Mouse (Mus musculus) left cerebral cortex, adult 8-10 months (tissue): ENCODE results near the gene Chpf. TPM values are rescaled to one million over a fixed set of nuclear protein-coding genes. Genes with fewer than 3 reads are reported as not detected.

ENCODE experiments used
- DNase-seq, 2 experiments: peaks; one replicate each; pipeline ENCODE4 v3.0.0; 2022; ENCODE audit warnings: low spot score in 2 of 2
- total RNA-seq, 4 experiments: library from RNA; stranded (reverse); gene quantifications; 2 replicates each; pipeline ENCODE4 v1.2.4; 2022

The Chpf gene
- total RNA-seq, 4 experiments from 2014 or later, result 76.6 to 84.3 (median 80.0) TPM

DNA sequence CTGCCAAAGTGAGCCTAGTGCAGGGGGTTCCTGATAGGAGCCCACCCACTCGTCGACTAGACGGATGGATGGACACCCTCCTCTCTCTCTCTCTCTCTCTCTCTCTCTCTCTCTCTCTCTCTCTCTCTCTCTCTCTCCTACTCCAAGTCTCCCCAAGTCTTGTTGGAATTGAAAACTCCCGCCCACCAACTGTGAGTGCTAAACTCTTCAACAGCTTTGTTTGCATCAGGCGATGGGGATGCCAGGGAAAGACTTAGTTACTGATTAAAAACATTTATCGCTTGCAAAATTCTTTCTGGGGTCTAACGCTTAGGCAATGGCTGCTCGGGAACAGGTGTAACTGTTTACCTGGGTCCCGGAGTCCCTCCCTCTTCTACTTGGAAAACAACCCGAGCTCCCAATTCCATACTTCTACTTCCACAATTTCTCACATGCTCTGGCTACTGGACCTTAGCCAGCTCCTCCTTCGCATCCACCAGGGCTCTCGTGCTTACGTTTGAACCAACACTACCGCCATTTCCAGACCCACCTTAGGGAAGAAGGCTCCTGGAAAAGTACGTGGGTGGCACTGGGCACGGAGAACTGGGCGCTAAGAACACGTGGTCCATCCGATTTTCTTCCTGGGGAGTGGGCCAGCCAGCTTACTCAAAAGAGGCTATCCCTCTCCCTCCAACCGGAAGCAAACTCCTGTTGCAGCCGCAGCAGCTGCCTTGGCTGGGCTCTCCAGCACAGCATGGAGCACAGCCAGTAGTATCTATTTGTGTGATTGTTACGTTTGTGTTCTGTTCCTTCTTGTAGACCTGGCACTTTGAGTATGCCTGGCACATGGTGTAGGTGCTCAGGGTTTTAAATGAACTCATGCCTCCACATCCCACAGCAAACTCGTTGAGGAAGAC, 20.1 kb downstream of the Chpf start:
- peak in 1 of 2 experiments; percentile 71 for DNase-seq

DNA sequence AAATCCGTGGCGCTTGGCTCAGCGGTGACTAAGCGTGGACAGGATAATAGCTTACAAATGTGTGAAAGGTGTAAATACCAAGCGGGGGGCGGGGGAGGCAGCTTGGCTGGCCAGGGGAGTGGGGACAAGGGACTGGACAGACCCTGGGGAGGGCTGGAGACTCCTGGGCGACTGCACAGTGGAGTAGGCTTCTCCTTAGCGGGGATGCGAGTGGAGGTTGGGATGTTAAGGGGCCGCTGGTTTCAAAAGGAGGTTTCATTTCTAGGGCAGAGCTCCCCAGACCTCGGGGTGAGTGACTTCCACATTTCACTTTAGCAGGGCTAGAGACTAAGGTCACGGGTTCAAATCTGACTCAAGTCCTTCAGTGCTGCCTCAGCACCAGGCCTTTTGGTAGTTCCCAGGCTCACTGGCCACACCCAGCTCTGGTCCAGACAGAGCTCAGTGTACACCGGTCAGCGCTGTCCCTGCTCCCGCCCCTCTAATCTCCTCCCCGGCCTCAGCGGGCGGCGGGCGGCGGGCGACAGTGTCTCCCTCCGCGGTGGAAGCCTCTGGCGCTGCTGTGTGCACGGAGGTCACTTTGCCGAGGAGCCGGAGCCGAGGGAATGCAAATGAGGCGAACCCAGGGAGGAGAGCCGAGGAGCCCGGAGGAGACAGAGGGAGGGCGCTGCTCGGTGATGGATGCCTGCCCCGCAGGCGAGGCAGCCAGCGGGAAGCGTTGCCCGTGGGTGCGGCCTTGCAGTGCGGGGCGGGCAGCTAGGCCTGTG, 20.9 kb downstream of the Chpf start:
- DNase-seq, result no peak

DNA sequence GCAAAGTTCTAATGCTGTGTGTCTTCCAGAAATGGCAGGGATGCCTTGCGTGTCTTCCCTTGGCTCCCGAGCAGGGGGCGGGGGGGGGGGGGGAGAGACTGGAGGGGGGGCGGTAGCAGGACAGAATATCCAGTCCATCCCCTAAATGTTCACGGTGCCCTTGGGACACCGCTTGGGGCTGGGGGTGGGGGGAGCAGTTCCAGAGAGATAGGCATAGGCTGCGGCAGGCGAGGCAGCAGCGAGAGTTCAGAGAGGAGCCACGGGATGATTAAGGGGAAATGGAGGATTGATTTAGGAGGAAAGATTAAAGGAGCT, 21.4 kb downstream of the Chpf start:
- DNase-seq, result no peak

GRCm38 (mm10) chr1:75456746-75457564, 22.2 kb downstream of the Chpf start:
- DNase-seq, result no peak

DNA sequence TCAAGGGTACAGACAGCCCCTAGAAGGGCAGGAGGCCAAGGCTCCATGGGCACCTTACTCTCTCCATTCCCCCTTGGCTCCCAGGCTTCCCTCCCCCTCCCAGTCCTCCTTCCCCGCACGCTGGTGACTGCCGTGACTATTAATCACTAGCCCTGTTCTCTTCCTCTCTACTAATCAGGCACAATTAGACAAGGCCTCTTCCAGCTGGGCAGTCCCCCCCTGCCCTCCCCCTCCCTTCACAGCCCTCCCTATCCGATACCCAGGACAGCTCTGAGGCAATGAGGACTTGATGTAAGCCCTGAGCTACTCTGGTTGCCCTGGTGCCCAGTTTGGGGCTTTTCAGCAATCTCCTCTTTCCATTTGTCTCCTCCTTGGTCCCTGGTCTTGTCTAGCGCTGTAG, 23.2 kb downstream of the Chpf start:
- DNase-seq, result no peak

DNA sequence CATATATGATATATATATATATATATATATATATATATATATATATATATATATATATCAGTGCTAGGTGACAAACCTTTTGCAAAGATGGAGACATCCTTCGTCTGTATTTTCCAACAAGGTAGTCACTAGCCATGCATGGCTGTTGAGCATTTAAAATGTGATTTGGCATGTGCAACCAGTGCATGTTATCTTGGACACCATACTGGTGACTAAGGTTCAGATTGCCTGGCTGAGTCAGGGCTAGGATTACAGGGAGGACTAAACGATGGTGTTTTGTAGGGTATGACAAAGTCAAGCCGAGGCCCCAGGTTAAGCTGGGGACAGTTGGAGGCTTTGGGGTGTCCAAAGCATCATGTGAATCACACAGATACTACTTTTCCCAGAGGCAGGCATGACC, 23.7 kb downstream of the Chpf start:
- no peak for DNase-seq

GRCm38 (mm10) chr1:75451900-75452299, 27.2 kb downstream of the Chpf start:
- no peak for DNase-seq

DNA sequence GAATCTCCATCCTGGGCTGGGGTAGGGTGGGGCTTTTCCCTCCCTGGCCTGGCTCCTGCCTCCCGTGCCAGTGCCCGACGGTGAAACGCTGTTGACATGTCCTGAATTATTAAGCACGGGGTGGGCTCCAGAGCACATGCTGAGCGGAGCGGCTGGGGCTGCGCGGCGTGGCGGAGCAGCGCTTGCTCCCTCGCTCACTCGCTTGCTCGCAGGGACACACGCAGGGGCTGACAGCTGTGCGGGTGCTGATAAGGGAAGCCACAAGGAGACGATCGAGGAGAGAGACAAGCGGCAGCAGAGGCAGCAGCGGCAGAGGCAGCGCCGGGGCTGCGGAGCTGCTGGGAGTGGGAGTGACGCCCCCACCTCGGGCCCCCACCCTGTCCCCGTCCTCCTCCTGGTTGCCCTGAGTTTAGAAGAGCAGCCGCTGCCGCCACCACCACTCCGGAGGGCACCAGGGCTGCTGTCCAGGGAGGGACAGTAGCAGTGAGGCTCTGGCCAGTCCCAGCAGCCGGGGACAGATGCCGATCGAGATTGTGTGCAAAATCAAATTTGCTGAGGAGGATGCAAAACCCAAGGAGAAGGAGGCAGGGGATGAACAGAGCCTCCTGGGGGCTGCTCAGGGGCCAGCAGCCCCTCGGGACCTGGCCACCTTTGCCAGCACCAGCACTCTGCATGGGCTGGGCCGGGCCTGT, 28.6 kb downstream of the Chpf start, which contains the start of gene Asic4:
Gene Asic4 (plus strand): TSS at position 123 of the 692 bp plus-strand sequence.
- DNase-seq, result no peak

GRCm38 (mm10) chr1:75449377-75450135, 29.6 kb downstream of the Chpf start:
- DNase-seq, result no peak

DNA sequence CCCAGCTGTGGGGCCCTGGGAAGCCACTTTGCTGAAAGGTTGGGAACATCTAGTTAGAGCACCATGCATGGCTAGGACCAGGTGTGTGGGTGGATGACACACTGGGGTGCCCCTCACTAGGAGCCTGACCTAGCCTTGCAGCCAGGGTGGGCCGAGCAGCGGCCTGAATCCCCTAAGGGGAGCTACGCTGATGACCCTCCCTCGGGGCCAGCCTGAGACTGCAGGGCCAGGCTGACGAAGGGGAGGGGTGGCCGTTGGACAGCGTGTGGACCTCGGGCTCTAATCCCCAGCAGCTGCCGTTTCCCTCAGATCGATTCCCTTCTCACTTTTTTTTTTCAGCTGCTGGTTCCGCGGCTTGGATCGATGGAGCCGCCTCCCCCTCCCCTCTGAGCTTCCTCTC, 30.2 kb downstream of the Chpf start:
- no peak for DNase-seq

- DNase-seq, result no peak
These were observed 31.1 kb downstream of the Chpf start for GRCm38 (mm10) chr1:75448052-75448431.

- DNase-seq, result no peak
These were observed 31.6 kb downstream of the Chpf start for GRCm38 (mm10) chr1:75447265-75448051.

DNA sequence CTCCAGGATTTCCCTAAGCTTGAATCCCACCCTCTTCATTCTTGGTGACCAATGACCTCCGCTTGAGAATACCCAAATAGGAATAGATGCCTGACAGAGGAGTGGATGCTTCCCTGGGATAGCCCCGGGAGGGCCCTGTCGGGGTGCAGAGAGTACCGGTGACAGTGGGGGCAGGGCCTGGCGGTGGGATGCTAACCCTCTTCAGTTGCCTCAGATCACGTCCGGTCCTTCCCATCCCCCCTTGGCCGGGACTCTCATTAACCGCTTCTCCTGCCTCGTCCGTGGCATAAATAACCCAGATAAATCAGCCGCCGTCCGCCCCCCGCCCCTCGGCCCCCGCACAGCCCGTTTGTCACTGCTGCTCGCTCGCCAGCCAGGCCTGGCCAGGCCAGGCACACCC, 32.5 kb downstream of the Chpf start:
- no peak for DNase-seq

DNA sequence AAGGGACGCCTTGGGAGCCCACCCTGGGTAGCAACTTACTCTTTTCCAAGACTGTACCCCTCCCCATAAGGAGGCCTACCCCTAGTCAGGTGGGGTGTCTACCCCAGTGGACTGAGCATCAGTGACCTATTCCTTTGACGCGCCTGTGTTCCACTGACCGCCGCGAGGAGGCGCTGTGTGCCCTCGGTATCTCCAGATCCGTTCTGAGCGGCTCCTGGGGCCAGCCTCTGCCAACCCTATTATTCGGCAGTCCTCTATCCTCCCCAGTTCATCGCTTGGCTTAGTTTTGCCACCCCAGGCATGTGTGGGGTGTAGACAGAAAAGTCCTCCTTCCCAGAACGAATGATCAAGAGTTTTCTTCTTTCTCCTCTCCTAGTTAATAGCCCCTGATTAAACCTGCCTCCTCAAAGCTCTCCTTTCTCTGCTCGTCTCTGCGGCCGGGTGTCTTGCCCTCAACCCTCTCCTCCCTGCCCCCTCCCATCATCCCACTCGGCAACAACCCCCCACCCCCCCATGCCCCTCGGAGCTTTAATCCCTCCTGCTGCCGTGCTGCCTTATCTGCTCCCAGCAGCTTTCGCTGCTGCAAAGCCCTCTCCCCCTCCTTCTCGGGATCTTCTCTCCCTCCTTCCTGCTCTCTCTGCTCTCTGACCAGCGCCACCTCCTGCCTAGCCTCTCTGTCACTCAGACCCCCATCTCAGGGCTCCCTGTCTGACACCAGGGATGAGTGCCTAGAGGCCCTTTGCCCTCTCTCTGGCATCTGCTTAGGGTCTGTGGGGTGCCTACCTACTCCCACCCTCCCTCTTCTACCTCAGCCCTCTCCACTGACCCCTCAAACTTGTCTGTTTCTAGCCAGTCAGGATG, 33.1 kb downstream of the Chpf start:
- DNase-seq, result peak in 1 of 2 experiments; percentile 63

GRCm38 (mm10) chr1:75445141-75445701, 33.9 kb downstream of the Chpf start:
- DNase-seq, result no peak

DNA sequence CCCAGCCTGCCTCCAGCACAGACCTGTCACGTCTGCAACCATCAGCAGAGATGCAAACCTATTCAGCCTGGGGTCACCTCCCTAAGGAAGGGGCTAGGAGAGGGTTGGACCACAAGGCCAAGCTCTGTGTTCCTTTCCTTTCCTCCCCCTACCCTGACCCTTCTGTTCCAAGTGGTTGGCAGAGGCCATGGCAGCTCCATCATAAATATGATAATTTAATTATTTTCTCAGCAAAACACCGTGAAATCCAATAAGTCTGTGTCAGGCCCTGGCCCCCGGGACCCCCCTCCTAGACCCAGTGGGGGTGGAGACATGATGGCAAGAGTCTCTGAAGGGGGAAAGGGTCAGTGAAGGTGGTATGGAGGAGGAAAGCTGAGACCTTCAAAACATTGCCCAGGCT, 34.9 kb downstream of the Chpf start:
- no peak for DNase-seq

DNA sequence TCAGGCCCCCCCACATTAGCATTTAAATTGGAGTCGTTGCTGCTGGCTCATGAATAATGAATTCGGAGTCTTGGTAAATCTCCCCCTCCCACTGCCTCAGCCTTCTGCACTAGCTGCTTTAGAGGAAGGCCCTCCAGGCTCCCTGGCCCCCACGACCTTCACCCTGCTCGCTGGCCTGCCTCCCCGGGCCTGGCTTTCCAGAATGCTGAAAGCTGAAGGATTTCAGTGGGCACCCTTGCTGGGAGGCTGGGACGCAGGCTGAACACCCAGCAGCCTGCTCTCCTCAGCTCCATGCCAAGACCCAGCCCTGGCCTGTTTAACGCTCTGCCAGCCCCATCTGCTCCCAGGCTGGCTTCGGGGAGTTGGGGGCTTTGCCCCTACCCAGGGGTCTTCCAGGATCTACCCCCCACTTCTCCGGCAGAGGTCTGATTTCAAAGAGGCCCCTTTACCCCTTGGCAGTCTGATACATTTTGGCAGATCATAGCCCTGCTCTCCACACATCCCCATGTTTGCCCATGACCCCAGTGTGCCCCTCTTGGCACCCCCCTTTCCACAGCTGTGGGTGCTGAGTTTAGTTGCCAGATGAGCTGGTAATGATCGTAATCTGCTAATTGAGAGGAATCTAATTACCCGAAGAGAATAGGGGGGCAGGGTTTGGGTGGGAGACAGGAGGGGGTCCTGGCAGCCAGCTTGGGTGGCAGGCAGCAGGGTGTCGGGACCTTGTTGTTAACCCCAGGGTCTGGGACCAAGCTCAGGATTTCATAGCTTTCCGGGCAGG, 35.7 kb downstream of the Chpf start:
- no peak for DNase-seq

DNA sequence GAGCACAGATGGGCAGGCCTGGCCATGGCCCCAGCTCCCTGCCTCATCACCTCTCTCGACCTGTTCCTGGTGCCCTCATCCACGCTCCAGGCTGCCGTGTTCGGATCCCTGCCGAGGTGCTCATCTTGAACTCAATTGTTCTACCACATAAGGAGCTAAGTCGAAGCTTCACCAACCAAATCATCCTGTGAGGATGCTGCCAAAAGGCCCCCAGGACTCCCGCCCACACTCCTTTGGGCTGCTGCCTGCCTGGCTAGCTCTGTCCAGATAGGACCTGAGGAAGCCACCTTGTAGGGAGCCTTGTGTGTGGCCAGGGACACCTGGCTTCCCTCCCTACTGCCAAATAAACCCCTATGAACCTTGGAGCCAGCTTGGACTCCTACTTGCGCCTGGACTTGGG, 36.3 kb downstream of the Chpf start:
- no peak for DNase-seq
